Mouse (Mus musculus): ENCODE data around the gene Obp2b.
"Not testable (repeated sequence)": the region's sequence is repeated elsewhere in the genome, so short reads cannot be mapped to it uniquely, and the experiment has no call there.

The Obp2b gene

DNA sequence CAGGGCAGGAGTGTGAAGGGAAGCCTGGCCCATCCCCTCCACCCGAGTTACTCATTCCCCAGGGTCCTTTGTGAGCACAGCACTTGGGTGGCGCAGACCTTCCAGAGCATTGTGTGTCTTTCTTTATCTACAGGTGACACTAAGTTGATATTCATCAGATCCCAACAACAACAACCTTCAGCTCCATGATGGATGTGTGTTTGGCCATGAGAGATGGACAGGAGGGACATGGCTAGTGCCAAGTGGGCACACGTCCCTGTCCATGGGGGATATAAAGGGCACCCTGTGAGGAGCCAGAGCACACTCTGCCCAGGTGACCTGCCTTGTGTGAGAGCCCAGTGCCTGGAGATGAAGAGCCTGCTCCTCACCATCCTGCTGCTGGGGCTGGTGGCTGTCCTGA, at the start of gene Obp2b:
TSS of gene Obp2b (plus strand) at position 301 of the 400 bp plus-strand sequence.
- not testable (repeated sequence) for DNase-seq (ENCODE audit: low spot score)

GRCm38 (mm10) chr2:25694605-25695004, 42.2 kb upstream of the Obp2b start:
- peak; percentile 82 for DNase-seq (ENCODE audit: low spot score)

- DNase-seq (ENCODE audit: low spot score): no peak
Observed at GRCm38 (mm10) chr2:25696951-25697350, 39.9 kb upstream of the Obp2b start.

DNA sequence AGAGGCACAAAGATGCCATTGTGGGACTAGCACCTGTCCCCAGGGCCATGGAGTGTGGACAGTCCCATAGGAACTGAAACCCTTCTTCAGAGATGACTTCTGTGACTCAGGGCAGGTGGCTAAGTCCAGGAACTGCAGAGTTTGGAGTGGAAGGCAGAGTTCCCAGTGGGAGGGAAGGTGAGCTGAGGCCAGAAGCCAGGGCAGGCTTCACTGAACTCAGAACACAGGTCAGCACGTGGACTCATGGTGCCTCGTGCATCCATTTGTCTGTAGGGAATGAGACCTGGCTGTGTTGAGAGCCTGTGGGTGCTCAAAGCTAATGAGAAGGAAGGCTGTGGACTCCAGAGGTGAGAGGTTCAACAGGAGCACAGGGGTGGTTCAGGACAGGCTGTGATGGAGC, 38.1 kb upstream of the Obp2b start:
- no peak for DNase-seq (ENCODE audit: low spot score)

- not testable (repeated sequence) for DNase-seq (ENCODE audit: low spot score)
Observed at GRCm38 (mm10) chr2:25699743-25700142, 37.1 kb upstream of the Obp2b start, which contains the start of gene Obp2a. Gene Obp2a, plus strand, starts transcription at chr2:25700043.

DNA sequence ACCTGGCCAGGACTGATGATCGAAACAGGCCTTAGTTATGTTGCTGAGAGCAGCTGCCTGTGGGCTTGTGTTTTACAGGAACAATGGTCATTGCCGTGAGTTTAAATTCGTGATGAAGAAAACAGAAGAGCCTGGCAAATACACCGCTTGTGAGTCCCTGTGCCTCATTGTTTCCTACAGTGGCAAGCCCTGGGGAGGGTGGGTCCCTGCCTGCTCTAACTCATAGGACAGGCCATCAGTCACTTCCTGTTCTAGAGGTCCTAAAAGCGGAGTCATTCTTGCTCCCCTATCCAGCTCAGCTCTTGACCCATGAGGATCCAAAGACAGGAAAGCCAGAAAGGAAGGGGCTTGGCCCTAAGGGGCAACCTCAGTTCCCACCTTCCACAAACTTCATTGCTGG, 35.8 kb upstream of the Obp2b start:
- no peak for DNase-seq (ENCODE audit: low spot score)

- DNase-seq (ENCODE audit: low spot score): no peak
Observed at GRCm38 (mm10) chr2:25703706-25704105, 33.1 kb upstream of the Obp2b start.

DNA sequence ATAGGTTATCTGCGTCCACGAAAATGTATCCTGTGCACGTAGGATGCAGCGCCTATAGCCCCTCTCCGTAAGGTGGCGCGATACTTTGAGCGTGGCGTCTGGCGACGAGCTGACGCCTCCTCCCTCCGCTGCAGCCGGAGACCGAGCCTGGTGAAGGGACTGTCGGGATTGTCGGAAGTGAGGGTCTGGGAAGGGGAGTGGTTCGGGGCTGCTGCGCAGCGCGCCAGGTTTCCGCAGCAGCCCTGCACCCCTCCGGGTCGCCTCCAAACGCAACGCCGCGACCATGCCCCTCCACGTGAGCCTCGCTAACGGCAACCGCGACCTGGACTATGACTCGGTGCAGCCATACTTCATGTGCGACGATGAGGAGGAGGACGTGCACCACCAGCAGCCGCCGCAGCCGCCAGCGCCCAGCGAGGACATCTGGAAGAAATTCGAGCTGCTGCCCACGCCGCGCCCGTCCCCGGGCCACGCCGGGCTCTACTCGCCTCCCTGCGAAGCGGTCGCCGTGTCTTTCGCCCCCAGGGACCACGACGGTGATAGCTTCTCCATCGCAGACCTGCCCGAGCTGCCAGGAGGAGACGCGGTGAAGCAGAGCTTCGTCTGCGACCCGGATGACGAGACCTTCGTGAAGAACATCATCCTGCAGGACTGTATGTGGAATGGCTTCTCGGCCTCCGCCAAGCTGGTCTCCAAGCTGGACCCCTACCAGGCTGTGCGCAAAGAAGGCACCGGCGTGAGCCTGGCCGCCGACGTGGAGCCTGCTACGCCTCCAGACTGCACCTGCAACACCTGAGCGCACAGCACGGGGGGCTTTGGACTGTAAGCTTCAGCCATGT, 29.9 kb upstream of the Obp2b start, which contains the start of gene Bmyc:
TSS of gene Bmyc (plus strand) at position 97 of the 839 bp plus-strand sequence.
- DNase-seq (ENCODE audit: low spot score): peak; percentile 94

GRCm38 (mm10) chr2:25708121-25708520, 28.7 kb upstream of the Obp2b start:
- DNase-seq (ENCODE audit: low spot score): peak; percentile 59

DNA sequence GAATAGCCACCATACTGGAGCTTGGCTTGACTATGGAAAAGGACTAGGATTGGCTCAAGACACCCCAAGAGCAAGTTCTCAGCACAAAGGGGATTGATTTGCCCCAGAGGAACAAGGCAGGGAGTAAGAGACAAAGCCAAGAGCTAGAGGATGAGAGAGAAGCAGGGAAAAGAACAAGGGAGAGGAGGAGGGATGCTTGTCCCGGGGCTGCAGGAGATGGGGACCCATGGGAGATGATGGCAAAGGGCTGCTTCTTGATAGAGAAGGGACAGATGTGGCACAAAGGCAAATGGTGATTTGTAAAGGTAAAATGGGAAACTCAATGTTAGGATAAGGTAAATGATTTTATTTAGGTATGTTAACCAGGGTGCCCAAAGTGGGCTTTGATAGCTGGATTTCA, 27.8 kb upstream of the Obp2b start:
- not testable (repeated sequence) for DNase-seq (ENCODE audit: low spot score)

GRCm38 (mm10) chr2:25709791-25710190, 27.0 kb upstream of the Obp2b start:
- not testable (repeated sequence) for DNase-seq (ENCODE audit: low spot score)

DNA sequence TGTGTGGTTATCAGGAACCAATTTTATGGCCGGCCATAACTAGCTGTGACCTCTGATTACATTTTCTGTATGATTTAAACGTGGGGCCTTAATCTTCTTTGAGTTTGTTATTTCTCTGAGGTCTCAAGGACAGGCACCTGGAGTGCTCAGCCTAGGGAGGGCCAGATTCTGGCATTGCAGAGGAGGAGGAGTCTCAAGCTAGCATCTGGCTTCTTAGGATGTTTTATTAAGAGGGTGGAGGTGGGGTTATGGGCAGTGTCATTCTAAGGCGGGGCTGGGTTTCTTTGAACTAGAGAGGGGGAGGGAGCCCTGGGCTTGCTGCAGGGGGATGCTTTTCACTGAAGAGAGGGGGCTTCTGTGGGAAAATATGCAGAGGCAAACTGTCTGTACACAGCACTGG, 25.2 kb upstream of the Obp2b start:
- DNase-seq (ENCODE audit: low spot score): peak; percentile 39

DNA sequence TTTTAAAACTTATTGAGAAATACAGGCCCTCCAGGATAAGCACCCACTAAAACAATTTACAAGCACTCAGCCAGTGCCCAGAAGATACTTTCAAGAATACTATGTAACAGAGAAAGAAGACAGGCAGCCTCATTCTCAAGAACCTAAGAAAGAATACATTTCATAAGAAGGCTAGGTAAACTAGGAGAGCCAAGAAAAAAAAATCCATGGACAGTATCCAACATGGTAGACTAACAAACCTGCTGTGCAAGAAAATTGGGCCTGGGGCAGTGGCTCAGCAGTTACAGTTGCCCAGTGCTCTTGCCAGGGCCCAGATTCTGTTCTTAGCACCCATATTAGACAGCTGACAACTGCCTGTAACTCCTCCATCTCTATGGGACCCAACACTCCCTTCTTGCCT, 19.6 kb upstream of the Obp2b start:
- no peak for DNase-seq (ENCODE audit: low spot score)

DNA sequence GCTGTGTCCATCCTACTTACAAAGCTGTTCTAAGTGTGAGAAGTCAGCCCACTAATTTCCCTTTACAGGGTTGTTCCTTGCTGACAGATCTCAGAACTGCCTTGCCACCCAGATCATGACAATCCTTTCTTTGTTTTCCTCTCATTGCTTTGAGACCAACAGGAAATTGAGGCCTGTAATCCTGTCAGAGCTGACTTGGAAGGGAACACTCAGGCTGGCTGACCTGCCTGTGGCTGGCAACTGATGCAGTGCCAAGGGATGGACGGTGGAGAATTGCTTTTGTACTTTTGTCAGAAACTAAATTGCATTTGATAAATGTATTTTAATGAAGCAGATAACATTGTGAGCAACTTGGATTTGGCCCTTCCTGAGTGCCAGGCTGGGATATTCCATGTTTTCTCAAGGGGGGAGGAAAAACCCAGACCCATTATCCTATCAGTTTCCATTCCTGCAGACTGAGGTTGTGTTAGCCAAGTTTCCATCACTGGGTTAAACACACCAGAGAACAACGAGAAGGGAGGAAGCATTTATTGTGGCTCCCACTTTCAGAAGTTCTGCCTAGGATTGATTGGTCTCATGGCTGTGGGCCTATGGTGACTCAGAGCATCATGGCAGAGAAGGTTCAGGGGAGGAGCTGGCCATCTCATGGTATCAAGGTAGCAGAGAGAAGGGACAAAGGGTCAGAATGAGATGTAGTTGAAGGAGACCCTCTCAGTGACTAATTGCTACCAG, 3.4 kb upstream of the Obp2b start:
- DNase-seq (ENCODE audit: low spot score): no peak

GRCm38 (mm10) chr2:25741671-25742070, 4.9 kb downstream of the Obp2b start:
- no peak for DNase-seq (ENCODE audit: low spot score)

GRCm38 (mm10) chr2:25754201-25754600, 17.4 kb downstream of the Obp2b start:
- DNase-seq (ENCODE audit: low spot score): no peak

DNA sequence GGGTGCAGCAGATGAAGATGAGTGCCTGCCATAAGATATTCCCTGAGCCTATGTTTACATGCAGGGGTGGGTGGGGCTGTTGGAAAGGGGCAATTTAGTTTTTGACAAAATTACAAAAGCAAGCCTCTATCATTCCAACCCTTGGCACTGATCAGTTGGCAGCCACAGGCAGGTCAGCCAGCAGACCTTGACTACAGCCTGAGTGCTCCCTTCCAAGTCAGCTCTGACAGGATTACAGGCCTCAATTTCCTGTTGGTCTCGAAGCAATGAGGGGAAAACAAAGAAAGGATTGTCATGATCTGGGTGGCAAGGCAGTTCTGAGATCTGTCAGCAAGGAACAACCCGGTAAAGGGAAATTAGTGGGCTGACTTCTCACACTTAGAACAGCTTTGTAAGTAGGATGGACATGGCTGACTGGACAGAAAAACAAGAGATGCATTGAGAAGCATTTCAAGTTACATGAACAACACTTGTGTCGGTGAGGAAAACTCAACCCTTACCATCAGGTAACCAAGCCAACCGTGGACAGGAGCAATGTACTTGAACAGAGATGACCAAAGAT, 21.3 kb downstream of the Obp2b start:
- DNase-seq (ENCODE audit: low spot score): no peak

DNA sequence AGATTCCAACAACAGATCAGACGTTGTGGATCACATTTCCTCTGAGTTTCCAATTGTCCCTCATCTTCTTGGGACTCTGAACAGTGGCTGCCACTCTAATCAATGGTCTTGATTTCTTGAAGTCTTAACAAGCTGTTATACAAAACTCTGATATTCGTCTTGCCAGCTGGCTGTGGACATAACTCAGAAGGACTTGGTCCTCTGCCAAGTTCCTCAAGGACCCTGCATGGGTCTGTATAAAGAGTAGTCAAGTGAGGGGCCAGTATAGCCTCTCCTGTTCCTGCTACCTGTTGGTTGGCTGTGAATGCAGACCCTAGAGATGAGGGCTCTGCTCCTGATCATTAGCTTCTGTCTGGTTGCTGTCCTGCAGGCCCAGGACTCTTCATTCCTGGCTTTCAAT, 28.5 kb downstream of the Obp2b start, which contains the start of gene Lcn3:
TSS of gene Lcn3 (plus strand) at position 301 of the 400 bp plus-strand sequence.
- no peak for DNase-seq (ENCODE audit: low spot score)

DNA sequence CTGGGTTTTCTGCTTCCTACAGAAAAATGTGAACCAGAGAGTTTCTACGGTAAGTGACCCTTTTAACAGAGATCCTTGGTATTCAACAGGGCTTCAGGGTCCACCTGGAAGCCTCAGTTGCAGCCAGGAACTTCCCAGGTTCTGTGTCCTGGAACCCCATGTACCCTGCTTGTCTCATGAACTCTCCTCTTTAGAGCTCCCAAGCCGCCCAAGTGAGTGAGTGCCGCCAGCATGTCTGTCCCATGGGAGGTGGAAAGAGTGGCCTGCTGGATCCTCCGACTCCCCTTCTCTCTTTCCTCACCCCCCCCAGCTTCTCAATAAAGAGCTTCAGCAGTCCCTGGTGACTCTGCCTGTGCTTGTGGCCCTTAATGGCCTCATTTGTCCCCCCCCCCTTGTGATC, 31.0 kb downstream of the Obp2b start:
- DNase-seq (ENCODE audit: low spot score): no peak

DNA sequence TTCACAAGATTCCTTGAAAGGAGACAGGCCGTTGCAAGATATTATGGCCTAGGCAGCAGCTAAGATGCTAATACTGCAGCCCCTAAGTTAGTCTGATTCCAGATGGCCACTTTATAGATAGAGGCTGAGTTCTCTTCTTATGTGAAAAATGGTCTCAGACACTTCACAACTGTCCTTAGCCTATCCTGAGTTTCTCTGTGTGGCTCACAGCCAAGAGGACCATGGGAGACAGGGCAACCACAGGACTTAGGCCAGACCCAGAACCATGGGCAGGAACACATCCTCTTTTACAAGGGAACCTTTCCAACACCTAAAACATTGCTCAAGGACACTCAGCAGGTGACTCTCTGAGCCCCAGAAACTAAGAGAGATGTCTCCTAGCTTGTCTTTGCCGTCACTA, 36.7 kb downstream of the Obp2b start:
- no peak for DNase-seq (ENCODE audit: low spot score)

DNA sequence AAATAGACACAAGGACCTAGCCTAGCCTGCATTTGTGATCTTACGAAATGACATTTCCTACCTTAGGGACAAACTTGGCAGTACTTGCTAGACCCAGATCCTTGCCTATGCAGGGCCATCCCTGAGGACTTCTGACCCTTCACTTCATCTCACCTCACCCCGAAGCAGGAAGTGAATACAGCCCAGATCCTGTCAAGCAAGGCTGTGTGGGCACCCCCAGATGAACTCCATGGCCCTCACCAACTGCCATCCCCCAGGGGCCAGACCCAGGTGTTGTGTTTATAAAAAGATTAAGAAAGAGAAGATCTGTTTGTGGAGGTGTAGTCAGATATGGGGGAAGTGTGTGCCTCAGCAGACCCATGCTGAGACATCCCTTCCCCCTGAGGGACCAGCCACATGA, 37.8 kb downstream of the Obp2b start:
- no peak for DNase-seq (ENCODE audit: low spot score)

- no peak for DNase-seq (ENCODE audit: low spot score)
Observed at GRCm38 (mm10) chr2:25775991-25776390, 39.2 kb downstream of the Obp2b start.

DNA sequence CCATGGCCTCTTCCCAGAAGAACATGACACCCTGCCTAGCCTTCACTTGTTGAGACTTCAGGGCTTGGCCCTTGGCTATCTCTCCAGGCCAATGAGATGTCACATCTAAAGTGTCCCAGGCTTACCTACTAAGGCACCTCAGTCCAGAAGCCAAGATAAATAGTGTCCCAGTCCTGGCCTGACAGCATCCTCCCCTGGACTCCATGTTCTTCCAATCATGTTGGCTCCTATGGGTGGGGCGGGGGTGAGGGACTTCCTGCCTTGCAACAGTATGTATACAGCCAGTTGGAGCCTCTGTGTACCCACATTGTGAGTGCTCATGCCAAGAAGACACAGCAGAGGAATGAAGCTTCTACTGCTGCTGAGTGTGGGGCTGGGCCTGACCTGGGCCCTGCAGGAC, 39.9 kb downstream of the Obp2b start, which contains the start of gene Lcn11:
TSS of gene Lcn11 (plus strand) at position 301 of the 400 bp plus-strand sequence.
- DNase-seq (ENCODE audit: low spot score): no peak
